Mouse (Mus musculus) forebrain, embryonic 11.5 days (tissue): ENCODE measurements at regions not wholly inside any gene's neighbourhood (a gene's known extent, or its start where the extent isn't known, plus 50 kb on each side); places are given as distances from the start of the nearest gene placed in this dataset.

Experiments used
- ATAC-seq: fragments of 200-750 bp; cut with Nextera tagmentation; replicated peaks from 2 replicates; pipeline ENCODE4 v1.8.0; 2017; ENCODE audit warnings: moderate TSS enrichment; ENCODE audit not compliant: low FRiP score
- DNase-seq: peaks from one replicate; pipeline ENCODE4 v3.0.0-alpha.2; 2017; ENCODE audit warnings: low spot score
- H3K27ac ChIP-seq: fragments of 300-500 bp; sonication (generic); 2 replicates; pipeline ENCODE4 v1.5.1; 2014; ENCODE audit warnings: low read depth, low read length
- H3K27me3 ChIP-seq: fragments of 300-500 bp; sonication (generic); 2 replicates; pipeline ENCODE4 v1.6.1; 2014; ENCODE audit warnings: mild to moderate bottlenecking, low read length, mixed read lengths; ENCODE audit not compliant: control insufficient read depth, insufficient read depth
- H3K36me3 ChIP-seq: fragments of 300-500 bp; sonication (generic); 2 replicates; pipeline ENCODE4 v1.6.1; 2014; ENCODE audit warnings: mild to moderate bottlenecking, low read length, moderate library complexity, mixed read lengths; ENCODE audit not compliant: control insufficient read depth, insufficient read depth
- H3K4me1 ChIP-seq: fragments of 300-500 bp; sonication (generic); replicated peaks from 2 replicates; pipeline ENCODE4 v1.6.1; 2014; ENCODE audit warnings: low read length, mixed read lengths; ENCODE audit not compliant: control insufficient read depth, insufficient read depth
- H3K4me2 ChIP-seq: fragments of 300-500 bp; sonication (generic); 2 replicates; pipeline ENCODE4 v1.6.1; 2014; ENCODE audit warnings: low read depth, mild to moderate bottlenecking, low read length, moderate library complexity, mixed read lengths; ENCODE audit not compliant: severe bottlenecking
- H3K4me3 ChIP-seq: fragments of 300-500 bp; sonication (generic); 2 replicates; pipeline ENCODE4 v1.5.1; 2014; ENCODE audit warnings: low read depth, low read length
- H3K9ac ChIP-seq: fragments of 300-500 bp; sonication (generic); 2 replicates; pipeline ENCODE4 v1.6.1; 2014; ENCODE audit warnings: low read length
- H3K9me3 ChIP-seq: fragments of 300-500 bp; sonication (generic); 2 replicates; pipeline ENCODE4 v1.6.1; 2016; ENCODE audit warnings: low read length, mixed read lengths; ENCODE audit not compliant: control insufficient read depth
- WGBS: fragments of 180-500 bp; shearing (Covaris S2); extraction: QIAGEN DNeasy Blood & Tissue Kit; methylation state at CpG from one replicate; pipeline ENCODE4 v1.1.7; 2014; 5-methylcytosine and 5-hydroxymethylcytosine counted together

DNA sequence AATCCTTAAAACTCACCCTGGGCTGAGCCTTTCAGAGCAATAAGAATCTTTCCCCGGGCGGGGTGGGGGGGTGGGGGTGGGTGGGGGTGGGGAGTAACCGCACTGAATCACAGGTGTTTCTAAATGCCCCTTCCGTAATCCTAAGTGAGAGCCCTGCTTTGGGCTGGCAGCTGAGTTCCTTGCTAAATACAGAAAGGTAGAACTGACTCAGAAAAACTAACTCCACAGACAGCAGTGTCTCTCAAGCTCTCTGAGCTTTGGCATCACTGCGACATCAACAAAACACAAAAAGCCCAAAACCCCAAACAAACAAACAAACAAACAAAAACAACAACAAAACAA is 105.9 kb upstream of the Map4k3 start:
- Histone ChIP-seq H3K4me3 (no peak overlapping the region), H3K36me3 (no peaks in the 10 kb centered on the region), H3K9me3 (no peaks in the 10 kb centered on the region), H3K4me1 (no peaks in the 10 kb centered on the region), H3K27ac (no peak overlapping the region), H3K27me3 (no peaks in the 10 kb centered on the region), H3K4me2 (no peak overlapping the region), H3K9ac (no peak overlapping the region)
- WGBS = 40% methylated on average over 5 of the region's 5 CpGs
- ATAC-seq (no peak), DNase-seq (no peak)

GRCm38 (mm10) chr17:80833355-80834175 is 105.3 kb upstream of the Map4k3 start:
- Histone ChIP-seq H3K27ac (no peak overlapping the region), H3K4me2 (no peak overlapping the region), H3K27me3 (no peaks in the 10 kb centered on the region), H3K36me3 (no peaks in the 10 kb centered on the region), H3K9ac (no peak overlapping the region), H3K9me3 (no peaks in the 10 kb centered on the region), H3K4me1 (no peaks in the 10 kb centered on the region), H3K4me3 (no peak overlapping the region)
- ATAC-seq (peak; percentile 49; the same call in 1 of the 2 replicates), DNase-seq (no peak)
- 35% methylated on average over 10 of the region's 10 CpGs for WGBS

DNA sequence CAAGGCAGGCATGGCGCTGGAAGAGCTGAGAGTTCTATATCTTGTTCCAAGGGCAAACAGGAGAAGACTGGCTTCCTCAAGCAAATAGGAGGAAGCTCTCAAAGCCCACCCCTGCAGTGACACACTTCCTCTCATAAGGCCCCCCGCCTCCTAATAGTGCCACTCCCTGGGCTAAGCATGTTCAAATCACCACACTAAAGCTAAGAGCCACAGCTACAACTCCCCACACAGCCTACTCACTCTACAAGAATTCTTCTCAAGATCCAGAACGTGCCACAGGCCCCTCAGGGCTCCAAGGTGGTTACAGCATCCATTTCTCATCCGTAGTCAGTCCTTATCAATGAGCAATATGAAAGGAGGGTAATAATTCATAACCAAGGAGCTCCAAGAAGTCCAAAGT is 103.4 kb upstream of the Map4k3 start:
- no peak overlapping the region for H3K4me2 ChIP-seq
- no peak overlapping the region for H3K27ac ChIP-seq
- ATAC-seq (no peak), DNase-seq (no peak)
- no peaks in the 10 kb centered on the region for H3K36me3 ChIP-seq
- no peak overlapping the region for H3K4me3 ChIP-seq
- 79% methylated on average over 4 of the region's 4 CpGs for WGBS
- no peaks in the 10 kb centered on the region for H3K4me1 ChIP-seq
- H3K27me3 ChIP-seq = no peaks in the 10 kb centered on the region
- no peaks in the 10 kb centered on the region for H3K9me3 ChIP-seq
- H3K9ac ChIP-seq = no peak overlapping the region

GRCm38 (mm10) chr17:80827896-80828295 is 99.6 kb upstream of the Map4k3 start:
- 74% methylated on average over 2 of the region's 2 CpGs for WGBS
- H3K4me1 ChIP-seq = no peaks in the 10 kb centered on the region

DNA sequence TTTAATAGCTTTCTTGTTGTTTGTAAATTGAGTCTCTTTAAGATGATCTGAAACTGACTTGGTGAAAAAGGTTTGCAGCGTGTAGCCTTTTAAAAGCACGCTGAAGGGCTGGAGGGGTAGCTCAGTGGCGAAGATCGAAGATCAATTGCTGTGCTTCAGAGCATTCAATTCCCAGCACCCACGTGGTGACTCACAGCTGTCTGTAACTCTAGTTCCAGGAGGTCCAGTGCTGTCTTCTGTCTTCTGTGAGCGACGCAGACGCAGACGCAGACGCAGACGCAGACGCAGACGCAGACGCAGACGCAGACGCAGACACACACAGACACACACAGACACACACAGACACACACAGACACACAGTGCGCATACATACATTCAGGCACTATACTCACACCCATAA is 99.1 kb upstream of the Map4k3 start:
- no peaks in the 10 kb centered on the region for H3K27me3 ChIP-seq
- H3K4me1 ChIP-seq = no peaks in the 10 kb centered on the region
- ATAC-seq (no peak), DNase-seq (no peak)
- no peak overlapping the region for H3K4me2 ChIP-seq
- no peak overlapping the region for H3K27ac ChIP-seq
- H3K36me3 ChIP-seq = no peaks in the 10 kb centered on the region
- WGBS = 91% methylated on average over 17 of the region's 17 CpGs
- H3K4me3 ChIP-seq = no peak overlapping the region
- no peaks in the 10 kb centered on the region for H3K9me3 ChIP-seq
- H3K9ac ChIP-seq = no peak overlapping the region

More at GRCm38 (mm10) chr17:80827896-80828295, 99.6 kb upstream of the Map4k3 start:
- no peak overlapping the region for H3K4me3 ChIP-seq
- no peaks in the 10 kb centered on the region for H3K27me3 ChIP-seq
- no peaks in the 10 kb centered on the region for H3K36me3 ChIP-seq
- no peaks in the 10 kb centered on the region for H3K9me3 ChIP-seq
- H3K9ac ChIP-seq = no peak overlapping the region
- H3K27ac ChIP-seq = no peak overlapping the region
- no peak overlapping the region for H3K4me2 ChIP-seq
- ATAC-seq (no peak), DNase-seq (no peak)

DNA sequence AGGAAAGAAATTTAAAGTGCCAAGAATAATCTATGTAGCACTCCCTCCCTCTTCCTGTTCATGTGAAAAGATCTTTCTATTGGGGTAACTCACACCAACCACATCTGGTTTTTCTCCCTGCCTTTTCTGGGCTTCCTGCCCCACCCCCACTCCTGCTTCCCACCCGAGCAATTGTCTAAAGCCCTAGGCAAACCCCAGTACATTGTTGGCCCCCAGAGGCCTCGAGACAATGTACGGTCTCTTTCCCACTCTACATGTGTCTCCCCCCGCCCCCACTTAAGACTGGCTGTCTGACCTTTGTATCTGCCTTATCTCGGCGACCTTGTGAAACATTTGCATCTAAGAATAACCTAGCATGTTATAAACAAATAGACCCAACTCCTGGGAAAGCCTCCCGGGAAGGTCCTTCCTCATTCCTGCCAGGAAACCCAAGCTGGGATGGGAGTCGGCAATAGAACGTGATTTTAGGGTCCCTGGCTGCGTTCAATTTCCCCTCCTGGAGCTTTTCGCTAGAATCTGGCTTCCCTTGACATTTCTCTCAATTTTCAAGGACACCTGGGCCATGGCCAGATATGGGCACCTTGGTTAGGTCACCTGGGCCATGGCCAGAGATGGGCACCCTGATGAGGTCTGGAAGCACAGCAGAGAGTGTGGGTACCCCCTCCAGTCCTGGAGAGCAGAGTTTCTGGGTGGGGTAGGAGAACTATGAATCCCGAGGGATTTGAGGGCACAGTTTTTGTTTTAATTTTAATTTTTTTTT is 97.9 kb upstream of the Map4k3 start:
- no peaks in the 10 kb centered on the region for H3K27me3 ChIP-seq
- WGBS = 65% methylated on average over 12 of the region's 12 CpGs
- ATAC-seq (no peak; the same call in 1 of the 2 replicates), DNase-seq (no peak)
- no peaks in the 10 kb centered on the region for H3K36me3 ChIP-seq
- no peaks in the 10 kb centered on the region for H3K9me3 ChIP-seq
- no peak overlapping the region for H3K27ac ChIP-seq
- no peak overlapping the region for H3K4me2 ChIP-seq
- H3K4me1 ChIP-seq = no peaks in the 10 kb centered on the region
- H3K9ac ChIP-seq = no peak overlapping the region
- no peak overlapping the region for H3K4me3 ChIP-seq

GRCm38 (mm10) chr17:80825518-80825901 is 97.2 kb upstream of the Map4k3 start:
- Histone ChIP-seq H3K9ac (no peak overlapping the region), H3K4me1 (no peaks in the 10 kb centered on the region), H3K36me3 (no peaks in the 10 kb centered on the region), H3K4me2 (no peak overlapping the region), H3K27me3 (no peaks in the 10 kb centered on the region), H3K27ac (no peak overlapping the region), H3K9me3 (no peaks in the 10 kb centered on the region), H3K4me3 (no peak overlapping the region)
- no peak for ATAC-seq
- DNase-seq = no peak
- 69% methylated on average over 10 of the region's 10 CpGs for WGBS

DNA sequence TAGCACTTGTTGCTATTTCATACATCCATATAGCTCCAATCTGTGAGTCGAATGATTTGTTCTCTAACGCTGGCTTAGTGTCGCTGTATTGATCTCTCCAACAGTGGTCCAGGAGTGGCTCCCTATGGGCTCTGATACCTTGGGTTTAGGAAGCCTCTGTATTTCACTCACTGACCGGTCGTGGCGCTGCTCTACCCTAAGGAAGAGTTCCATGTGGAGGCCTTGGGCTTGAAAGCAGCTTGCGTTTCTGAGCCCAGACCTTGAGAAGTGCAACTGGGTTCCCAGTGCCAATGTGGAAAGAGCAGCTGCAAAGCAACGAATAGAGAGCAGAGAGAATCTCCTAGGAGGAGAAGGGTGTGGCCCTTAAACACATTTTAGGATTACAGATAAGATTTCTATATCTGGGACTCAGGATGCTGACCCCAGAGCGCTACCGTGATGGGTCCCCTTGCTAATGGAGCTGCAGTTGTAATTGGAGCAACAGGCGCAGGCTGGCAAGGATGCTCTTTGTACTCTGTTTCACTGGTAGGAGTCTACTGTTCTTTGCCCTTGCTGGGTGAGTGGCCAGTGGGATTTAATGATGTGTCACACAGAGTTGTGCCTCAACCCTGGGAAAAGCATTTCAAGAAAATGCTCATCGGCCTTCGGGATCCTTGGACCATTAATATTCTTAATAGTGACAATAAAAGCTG is 96.7 kb upstream of the Map4k3 start:
- no peaks in the 10 kb centered on the region for H3K27me3 ChIP-seq
- no peak overlapping the region for H3K27ac ChIP-seq
- H3K4me3 ChIP-seq = no peak overlapping the region
- H3K9me3 ChIP-seq = no peaks in the 10 kb centered on the region
- no peak for DNase-seq
- H3K36me3 ChIP-seq = no peaks in the 10 kb centered on the region
- WGBS = 84% methylated on average over 13 of the region's 13 CpGs
- no peak overlapping the region for H3K4me2 ChIP-seq
- ATAC-seq = no peak
- H3K9ac ChIP-seq = no peak overlapping the region
- H3K4me1 ChIP-seq = no peaks in the 10 kb centered on the region
